Mouse (Mus musculus) megakaryocyte, embryonic 14.5 days (primary cell): ENCODE data around the gene Prkce. TPM values are rescaled to one million over a fixed set of nuclear protein-coding genes. Genes with fewer than 3 reads are reported as not detected.

Source experiments
- H3K27me3 ChIP-seq: replicated peaks from 2 replicates; pipeline ENCODE3; 2012; ENCODE audit warnings: inconsistent platforms
- H3K36me3 ChIP-seq: replicated peaks from 2 replicates; pipeline ENCODE3; 2012; ENCODE audit warnings: low read length, inconsistent platforms, mixed read lengths
- H3K4me1 ChIP-seq: 2 replicates; pipeline ENCODE4 v1.6.1; 2012; ENCODE audit warnings: inconsistent platforms
- H3K4me3 ChIP-seq: replicated peaks from 2 replicates; pipeline ENCODE3; 2012; ENCODE audit warnings: moderate library complexity, mild to moderate bottlenecking, inconsistent platforms
- H3K9me3 ChIP-seq: 2 replicates; pipeline ENCODE4 v1.6.1; 2012; ENCODE audit warnings: inconsistent platforms
- FLI1 ChIP-seq: IDR thresholded peaks from 2 replicates; pipeline ENCODE4 v1.6.1; 2012; ENCODE audit warnings: low read length, inconsistent platforms, mixed read lengths
- GATA1 ChIP-seq: IDR thresholded peaks from 3 replicates; pipeline ENCODE4 v1.6.1; 2012; ENCODE audit warnings: mixed read lengths, low read length, inconsistent platforms, borderline replicate concordance
- polyA plus RNA-seq: library from polyadenylated mRNA; stranded (reverse); fragments of >175 nt; gene quantifications from 2 replicates; pipeline ENCODE4 v1.2.3, GENCODE M21; 2012; ENCODE audit warnings: low replicate concordance; ENCODE audit not compliant: insufficient read depth

Prkce gene
- polyA plus RNA-seq, 1 experiment = 7.3 TPM

- Histone ChIP-seq H3K4me1 (peaks cover 65% of the 10 kb centered on the region), H3K27me3 (peaks cover 57% of the 10 kb centered on the region)
- no peak for TF ChIP-seq FLI1
Measured at GRCm38 (mm10) chr17:86304923-86305630, 137.5 kb downstream of the Prkce start.

GRCm38 (mm10) chr17:86306161-86306560 lies 138.6 kb downstream of the Prkce start:
- peaks cover 52% of the 10 kb centered on the region for H3K27me3 ChIP-seq
- H3K36me3 ChIP-seq = no peaks in the 10 kb centered on the region
- no peaks in the 10 kb centered on the region for H3K9me3 ChIP-seq
- peaks cover 59% of the 10 kb centered on the region for H3K4me1 ChIP-seq
- H3K4me3 ChIP-seq = no peak overlapping the region
- TF ChIP-seq FLI1 = no peak
- no peak for TF ChIP-seq GATA1

More at GRCm38 (mm10) chr17:86304923-86305630, 137.5 kb downstream of the Prkce start:
- H3K4me3 ChIP-seq = no peak overlapping the region
- H3K36me3 ChIP-seq = no peaks in the 10 kb centered on the region
- H3K9me3 ChIP-seq = no peaks in the 10 kb centered on the region

- Histone ChIP-seq H3K27me3 (peaks cover 2% of the 10 kb centered on the region), H3K9me3 (no peaks in the 10 kb centered on the region), H3K4me1 (peaks cover 74% of the 10 kb centered on the region), H3K4me3 (peak overlapping the region; percentile 72), H3K36me3 (no peaks in the 10 kb centered on the region)
- TF ChIP-seq FLI1 = no peak
- no peak for TF ChIP-seq GATA1
Measured at GRCm38 (mm10) chr17:86313413-86314139, 146.0 kb downstream of the Prkce start.

GRCm38 (mm10) chr17:86315874-86316273 lies 148.3 kb downstream of the Prkce start:
- TF ChIP-seq GATA1 (no peak), FLI1 (no peak)
- H3K27me3 ChIP-seq = peaks cover 1% of the 10 kb centered on the region
- peaks cover 64% of the 10 kb centered on the region for H3K4me1 ChIP-seq
- H3K4me3 ChIP-seq = no peak overlapping the region
- no peaks in the 10 kb centered on the region for H3K36me3 ChIP-seq
- H3K9me3 ChIP-seq = no peaks in the 10 kb centered on the region

- TF ChIP-seq GATA1 (no peak), FLI1 (no peak)
- peaks cover 65% of the 10 kb centered on the region for H3K4me1 ChIP-seq
- H3K27me3 ChIP-seq = no peaks in the 10 kb centered on the region
- H3K9me3 ChIP-seq = no peaks in the 10 kb centered on the region
- H3K4me3 ChIP-seq = no peak overlapping the region
- no peaks in the 10 kb centered on the region for H3K36me3 ChIP-seq
Measured at GRCm38 (mm10) chr17:86316771-86317170, 149.2 kb downstream of the Prkce start.

GRCm38 (mm10) chr17:86317197-86317596 lies 149.6 kb downstream of the Prkce start:
- no peaks in the 10 kb centered on the region for H3K27me3 ChIP-seq
- no peak overlapping the region for H3K4me3 ChIP-seq
- no peaks in the 10 kb centered on the region for H3K36me3 ChIP-seq
- peaks cover 64% of the 10 kb centered on the region for H3K4me1 ChIP-seq
- H3K9me3 ChIP-seq = no peaks in the 10 kb centered on the region
- TF ChIP-seq GATA1 = no peak
- TF ChIP-seq FLI1 = no peak

GRCm38 (mm10) chr17:86319967-86320602 lies 152.5 kb downstream of the Prkce start:
- Histone ChIP-seq H3K27me3 (no peaks in the 10 kb centered on the region), H3K9me3 (no peaks in the 10 kb centered on the region), H3K4me1 (peaks cover 63% of the 10 kb centered on the region), H3K4me3 (no peak overlapping the region), H3K36me3 (no peaks in the 10 kb centered on the region)
- TF ChIP-seq GATA1 = no peak
- no peak for TF ChIP-seq FLI1

GRCm38 (mm10) chr17:86322840-86323239 lies 155.3 kb downstream of the Prkce start:
- TF ChIP-seq FLI1 = no peak
- no peaks in the 10 kb centered on the region for H3K27me3 ChIP-seq
- no peaks in the 10 kb centered on the region for H3K9me3 ChIP-seq
- peaks cover 51% of the 10 kb centered on the region for H3K4me1 ChIP-seq
- peak overlapping the region; percentile 10 for H3K4me3 ChIP-seq
- no peaks in the 10 kb centered on the region for H3K36me3 ChIP-seq

GRCm38 (mm10) chr17:86323310-86323709 lies 155.7 kb downstream of the Prkce start:
- H3K4me3 ChIP-seq = peak overlapping the region; percentile 3
- H3K4me1 ChIP-seq = peaks cover 49% of the 10 kb centered on the region
- TF ChIP-seq GATA1 (no peak), FLI1 (no peak)
- no peaks in the 10 kb centered on the region for H3K27me3 ChIP-seq
- H3K36me3 ChIP-seq = no peaks in the 10 kb centered on the region
- no peaks in the 10 kb centered on the region for H3K9me3 ChIP-seq

GRCm38 (mm10) chr17:86323909-86324686 lies 156.5 kb downstream of the Prkce start:
- H3K9me3 ChIP-seq = no peaks in the 10 kb centered on the region
- TF ChIP-seq GATA1 (no peak), FLI1 (no peak)
- no peaks in the 10 kb centered on the region for H3K27me3 ChIP-seq
- H3K36me3 ChIP-seq = no peaks in the 10 kb centered on the region
- H3K4me3 ChIP-seq = no peak overlapping the region
- H3K4me1 ChIP-seq = peaks cover 49% of the 10 kb centered on the region
